8 mouse cellular contexts compared by ENCODE assay signal in genomic region chr3:103790346-103791145, GRCm38 (mm10). TPM values are rescaled to one million over a fixed set of nuclear protein-coding genes. Genes with fewer than 3 reads are reported as not detected.
A peak's percentile ranks its signal among the peaks of the same experiment; 100 is the strongest.
DNase-seq lines count a peak whose midpoint lies in the region; ATAC-seq and TF ChIP-seq lines count a peak whose summit lies in the region.

No protein-coding gene starts in this region.

- under 1% methylated on average over 60 of the region's 61 CpGs for WGBS in kidney, adult 2 months
- WGBS in kidney, embryonic 16.5 days, result under 1% methylated on average over 48 of the region's 61 CpGs
- WGBS in midbrain, embryonic 10.5 days, result under 1% methylated on average over 54 of the region's 61 CpGs

- H3K36me3 ChIP-seq in kidney, adult 2 months (ENCODE audit: control insufficient read depth, insufficient read depth, low read length), result no peaks in the 10 kb centered on the region
- H3K36me3 ChIP-seq in kidney, embryonic 16.5 days (ENCODE audit: insufficient read depth, low read length), result no peaks in the 10 kb centered on the region
- H3K36me3 ChIP-seq in midbrain, embryonic 10.5 days, result no peaks in the 10 kb centered on the region

- no peaks in the 10 kb centered on the region for H3K9me3 ChIP-seq in kidney, embryonic 16.5 days (ENCODE audit: low read length)
- H3K9me3 ChIP-seq in midbrain, embryonic 10.5 days (replicated peaks), result no peaks in the 10 kb centered on the region

- peak overlapping the region; percentile 75 for H3K4me2 ChIP-seq in kidney, embryonic 16.5 days (replicated peaks; ENCODE audit: low read depth, low read length)

- H3K27me3 ChIP-seq in kidney, adult 2 months (replicated peaks; ENCODE audit: control insufficient read depth, insufficient read depth, low read length), result no peaks in the 10 kb centered on the region
- H3K27me3 ChIP-seq in kidney, embryonic 16.5 days (ENCODE audit: insufficient read depth, low read length), result no peaks in the 10 kb centered on the region
- no peaks in the 10 kb centered on the region for H3K27me3 ChIP-seq in midbrain, embryonic 10.5 days (ENCODE audit: low read depth, poor library complexity, severe bottlenecking)

- peak overlapping the region; percentile 94 for H3K4me3 ChIP-seq in kidney, adult 2 months (ENCODE audit: insufficient read depth, low read depth, low read length)
- H3K4me3 ChIP-seq in kidney, embryonic 16.5 days (ENCODE audit: low read length), result peak overlapping the region; percentile 59
- H3K4me3 ChIP-seq in midbrain, embryonic 10.5 days, result peak overlapping the region; percentile 96

- peak overlapping the region; percentile 92 for H3K9ac ChIP-seq in kidney, embryonic 16.5 days (replicated peaks; ENCODE audit: low read length)

- peak; percentile 87 for ATAC-seq in kidney, embryonic 16.5 days (ENCODE audit: low FRiP score, low TSS enrichment)

- H3K27ac ChIP-seq in kidney, adult 2 months (ENCODE audit: insufficient read depth, low read depth, low read length), result peak overlapping the region; percentile 69
- H3K27ac ChIP-seq in kidney, embryonic 16.5 days (ENCODE audit: low read length), result peak overlapping the region; percentile 61
- peak overlapping the region; percentile 98 for H3K27ac ChIP-seq in midbrain, embryonic 10.5 days (replicated peaks)

- TF ChIP-seq POLR2A in kidney, adult 2 months (IDR thresholded peaks at IDR 0.05; ENCODE audit: low read depth, low read length), result no peak

- no peak for DNase-seq in kidney, adult 2 months
- no peak for DNase-seq in kidney, postnatal 14 days
- DNase-seq in CD8-positive naive resting alpha-beta T cell, adult 2 months (ENCODE audit: low read depth in 2 of 2, low spot score in 2 of 2), result peak; percentile 30 to 31
- DNase-seq in cerebellum, adult 18-20 months, result peak; percentile 41 to 51
- DNase-seq in forelimb bud, embryonic 11.5 days (ENCODE audit: low read depth, low spot score), result peak; percentile 12
- no peak for DNase-seq in midbrain, embryonic 10.5 days (ENCODE audit: low spot score)
- peak; percentile 68 for DNase-seq in testis, postnatal 10 days (ENCODE audit: low spot score)

- TF ChIP-seq CTCF in kidney, adult 2 months (conservative IDR thresholded peaks at IDR 0.05; ENCODE audit: insufficient read depth, insufficient read length, low read depth, low read length), result no peak

- peaks cover 30% of the 10 kb centered on the region for H3K4me1 ChIP-seq in kidney, adult 2 months (ENCODE audit: control insufficient read depth, insufficient read depth, low read length)
- peaks cover 22% of the 10 kb centered on the region for H3K4me1 ChIP-seq in kidney, embryonic 16.5 days (ENCODE audit: insufficient read depth, low read length)
- H3K4me1 ChIP-seq in midbrain, embryonic 10.5 days, result peaks cover 26% of the 10 kb centered on the region

RNA-seq across cellular contexts. Expression of gene Hipk1, which starts 0.8 kb away (rescaled TPM):
- 58.1 and 62.3 TPM in 2 replicates for polyA plus RNA-seq in kidney, adult 2 months (2012; rRNA removed)
- 10.3 and 11.3 TPM in 2 replicates for polyA plus RNA-seq in kidney, embryonic 16.5 days (2015; fragmentation: Nextera tagmentation; extraction: Ambion mirVana)
- 9.9 and 10.8 TPM in 2 replicates for polyA plus RNA-seq in midbrain, embryonic 10.5 days (2016; fragmentation: Nextera tagmentation; extraction: Ambion mirVana)

RNA-seq across cellular contexts. Expression of gene Dclre1b, which starts 18.7 kb away (rescaled TPM):
- polyA plus RNA-seq in kidney, adult 2 months (2012; rRNA removed), result 8.9 and 12.5 TPM in 2 replicates
- 29.8 and 31.2 TPM in 2 replicates for polyA plus RNA-seq in kidney, embryonic 16.5 days (2015; fragmentation: Nextera tagmentation; extraction: Ambion mirVana)
- 34.8 and 40.8 TPM in 2 replicates for polyA plus RNA-seq in midbrain, embryonic 10.5 days (2016; fragmentation: Nextera tagmentation; extraction: Ambion mirVana)

RNA-seq across cellular contexts. Expression of gene Ap4b1, which starts 18.8 kb away (rescaled TPM):
- 13.8 and 15.7 TPM in 2 replicates for polyA plus RNA-seq in kidney, adult 2 months (2012; rRNA removed)
- polyA plus RNA-seq in kidney, embryonic 16.5 days (2015; fragmentation: Nextera tagmentation; extraction: Ambion mirVana), result 22.3 and 22.8 TPM in 2 replicates
- polyA plus RNA-seq in midbrain, embryonic 10.5 days (2016; fragmentation: Nextera tagmentation; extraction: Ambion mirVana), result 21.1 and 23.3 TPM in 2 replicates

RNA-seq across cellular contexts. Expression of gene Gm43064, which starts 18.8 kb away (rescaled TPM):
- polyA plus RNA-seq in kidney, adult 2 months (2012; rRNA removed), result 0.14 TPM in 2 replicates
- 0.11 TPM in 1 of 2 replicates, not detected in the other for polyA plus RNA-seq in kidney, embryonic 16.5 days (2015; fragmentation: Nextera tagmentation; extraction: Ambion mirVana)
- polyA plus RNA-seq in midbrain, embryonic 10.5 days (2016; fragmentation: Nextera tagmentation; extraction: Ambion mirVana), result 0.22 TPM in 2 replicates

RNA-seq across cellular contexts. Expression of gene Bcl2l15, which starts 41.9 kb away (rescaled TPM):
- polyA plus RNA-seq in kidney, adult 2 months (2012; rRNA removed), result 0.17 TPM in 1 of 2 replicates, not detected in the other
- polyA plus RNA-seq in kidney, embryonic 16.5 days (2015; fragmentation: Nextera tagmentation; extraction: Ambion mirVana), result 0.14 TPM in 1 of 2 replicates, not detected in the other
- polyA plus RNA-seq in midbrain, embryonic 10.5 days (2016; fragmentation: Nextera tagmentation; extraction: Ambion mirVana), result 0.21 TPM in 1 of 2 replicates, not detected in the other

Comparison
In these comparisons a context has a peak if more than half of its experiments do, and no peak if none do; other contexts are left out.
1. DNase-seq: peak in CD8-positive naive resting alpha-beta T cell, adult 2 months (2 of 2), cerebellum, adult 18-20 months (2 of 2), forelimb bud, embryonic 11.5 days (single experiment) and testis, postnatal 10 days (single experiment); none in kidney, adult 2 months (single experiment), kidney, postnatal 14 days (single experiment) and midbrain, embryonic 10.5 days (single experiment).
2. Peak in every context shown above with its lines, with median percentiles within 50 percentile points of each other: H3K27ac ChIP-seq and H3K4me3 ChIP-seq.